Mouse (Mus musculus): ENCODE data around the gene Efcab7. TPM values are rescaled to one million over a fixed set of nuclear protein-coding genes. Genes with fewer than 3 reads are reported as not detected.

Efcab7 gene
- polyA plus RNA-seq, 1 experiment: 12.1 TPM

- Histone ChIP-seq H3K4me1 (ENCODE audit: control insufficient read depth, insufficient read depth, low read length) (peaks cover 2% of the 10 kb centered on the region), H3K9me3 (replicated peaks; ENCODE audit: control insufficient read depth, insufficient read depth, low read length, poor library complexity, severe bottlenecking) (no peaks in the 10 kb centered on the region), H3K36me3 (ENCODE audit: control insufficient read depth, insufficient read depth, low read length, poor library complexity, severe bottlenecking) (no peaks in the 10 kb centered on the region), H3K27me3 (ENCODE audit: control insufficient read depth, insufficient read depth, low read length, poor library complexity, severe bottlenecking) (no peaks in the 10 kb centered on the region), H3K27ac (ENCODE audit: insufficient read depth, low read length) (no peak within 1 kb of the TSS), H3K9ac (ENCODE audit: low read depth, poor library complexity, severe bottlenecking) (peak within 1 kb of the TSS; percentile 34), H3K4me3 (ENCODE audit: low read depth, low read length) (peak within 1 kb of the TSS; percentile 96)
- TF ChIP-seq EP300 (IDR thresholded peaks at IDR 0.05; ENCODE audit: insufficient read depth, low read depth, low read length): no peak
- no peak for TF ChIP-seq CTCF (IDR thresholded peaks at IDR 0.05; ENCODE audit: low read depth, low read length)
- no peak for TF ChIP-seq POLR2A (IDR thresholded peaks at IDR 0.05; ENCODE audit: insufficient read depth, low read length)
These were observed 100.9 kb downstream of the Efcab7 start, which contains the start of gene Itgb3bp for GRCm38 (mm10) chr4:99929613-99930517. TSS of gene Itgb3bp (minus strand) at chr4:99929813.

DNA sequence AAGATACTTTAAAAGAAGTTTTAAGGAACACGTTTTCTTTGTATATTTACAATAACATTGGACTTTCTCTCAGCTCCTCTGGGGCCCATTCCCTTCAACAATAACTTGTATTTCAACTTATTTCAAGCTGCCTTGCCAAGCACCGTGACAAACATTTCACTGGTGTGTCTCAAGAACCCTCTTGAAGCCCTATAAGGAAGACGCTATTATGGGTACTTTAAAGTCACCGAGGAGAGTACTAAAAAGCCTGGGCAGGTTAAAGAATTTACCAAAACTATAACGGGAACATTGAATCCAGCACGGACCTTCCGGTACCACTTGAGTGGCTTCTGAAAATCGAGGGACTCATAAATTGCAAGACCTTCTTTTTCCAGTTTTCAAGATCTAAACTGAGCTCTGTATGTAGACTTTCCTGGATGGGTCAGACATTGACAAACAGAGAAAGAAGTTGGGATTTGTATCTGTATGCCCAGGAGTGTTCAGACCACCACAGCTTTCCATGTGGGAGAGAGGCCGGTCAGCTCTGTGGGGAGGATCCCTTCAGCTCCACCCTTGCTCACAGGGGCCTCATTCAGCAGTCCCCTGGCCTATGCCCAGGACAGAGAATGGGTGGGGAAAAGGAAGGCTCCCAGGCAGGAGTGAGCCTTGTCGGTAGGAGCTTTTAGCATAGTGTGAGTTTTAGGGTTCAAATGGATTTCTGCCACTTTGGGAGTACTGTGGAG, 101.7 kb downstream of the Efcab7 start:
- no peak overlapping the region for H3K27ac ChIP-seq (ENCODE audit: insufficient read depth, low read length)
- no peaks in the 10 kb centered on the region for H3K9me3 ChIP-seq (replicated peaks; ENCODE audit: control insufficient read depth, insufficient read depth, low read length, poor library complexity, severe bottlenecking)
- H3K9ac ChIP-seq (ENCODE audit: low read depth, poor library complexity, severe bottlenecking): no peak overlapping the region
- H3K4me1 ChIP-seq (ENCODE audit: control insufficient read depth, insufficient read depth, low read length): peaks cover 2% of the 10 kb centered on the region
- TF ChIP-seq EP300 (IDR thresholded peaks at IDR 0.05; ENCODE audit: insufficient read depth, low read depth, low read length) (no peak), POLR2A (IDR thresholded peaks at IDR 0.05; ENCODE audit: insufficient read depth, low read length) (no peak), CTCF (IDR thresholded peaks at IDR 0.05; ENCODE audit: low read depth, low read length) (no peak)
- H3K27me3 ChIP-seq (ENCODE audit: control insufficient read depth, insufficient read depth, low read length, poor library complexity, severe bottlenecking): no peaks in the 10 kb centered on the region
- no peaks in the 10 kb centered on the region for H3K36me3 ChIP-seq (ENCODE audit: control insufficient read depth, insufficient read depth, low read length, poor library complexity, severe bottlenecking)
- H3K4me3 ChIP-seq (ENCODE audit: low read depth, low read length): peak overlapping the region; percentile 25; the same call in 1 of the 2 replicates

- Histone ChIP-seq H3K9me3 (replicated peaks; ENCODE audit: control insufficient read depth, insufficient read depth, low read length, poor library complexity, severe bottlenecking) (no peaks in the 10 kb centered on the region), H3K9ac (ENCODE audit: low read depth, poor library complexity, severe bottlenecking) (no peak overlapping the region), H3K4me1 (ENCODE audit: control insufficient read depth, insufficient read depth, low read length) (peaks cover 2% of the 10 kb centered on the region), H3K4me3 (ENCODE audit: low read depth, low read length) (no peak overlapping the region), H3K27ac (ENCODE audit: insufficient read depth, low read length) (no peak overlapping the region), H3K27me3 (ENCODE audit: control insufficient read depth, insufficient read depth, low read length, poor library complexity, severe bottlenecking) (no peaks in the 10 kb centered on the region), H3K36me3 (ENCODE audit: control insufficient read depth, insufficient read depth, low read length, poor library complexity, severe bottlenecking) (no peaks in the 10 kb centered on the region)
- TF ChIP-seq EP300 (IDR thresholded peaks at IDR 0.05; ENCODE audit: insufficient read depth, low read depth, low read length): no peak
- no peak for TF ChIP-seq POLR2A (IDR thresholded peaks at IDR 0.05; ENCODE audit: insufficient read depth, low read length)
- no peak for TF ChIP-seq CTCF (IDR thresholded peaks at IDR 0.05; ENCODE audit: low read depth, low read length)
These were observed 102.2 kb downstream of the Efcab7 start for GRCm38 (mm10) chr4:99931240-99931580.

DNA sequence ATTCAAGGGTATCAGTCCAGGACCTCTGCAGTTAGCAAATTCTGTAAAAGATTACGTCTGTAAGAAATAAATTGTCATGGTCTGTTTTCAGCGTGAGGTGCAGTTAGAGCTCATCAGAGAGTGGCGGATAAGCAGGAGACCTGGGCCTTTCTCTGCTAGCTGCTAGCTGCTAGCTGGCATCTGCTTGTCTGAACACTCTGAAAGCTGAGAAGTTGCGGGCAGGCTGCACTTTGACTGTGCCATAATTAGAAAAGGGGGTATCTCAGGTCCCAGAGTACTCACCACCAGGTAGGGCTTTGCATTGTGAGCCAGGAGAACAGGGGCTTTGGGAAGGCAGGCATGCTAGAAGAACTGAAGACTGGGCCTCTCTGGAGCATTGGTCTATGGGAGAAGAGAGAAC, 102.8 kb downstream of the Efcab7 start:
- no peaks in the 10 kb centered on the region for H3K9me3 ChIP-seq (replicated peaks; ENCODE audit: control insufficient read depth, insufficient read depth, low read length, poor library complexity, severe bottlenecking)
- TF ChIP-seq EP300 (IDR thresholded peaks at IDR 0.05; ENCODE audit: insufficient read depth, low read depth, low read length) (no peak), CTCF (IDR thresholded peaks at IDR 0.05; ENCODE audit: low read depth, low read length) (no peak), POLR2A (IDR thresholded peaks at IDR 0.05; ENCODE audit: insufficient read depth, low read length) (no peak)

GRCm38 (mm10) chr4:99934859-99935258, 105.9 kb downstream of the Efcab7 start:
- H3K4me3 ChIP-seq (ENCODE audit: low read depth, low read length): no peak overlapping the region
- H3K9me3 ChIP-seq (replicated peaks; ENCODE audit: control insufficient read depth, insufficient read depth, low read length, poor library complexity, severe bottlenecking): no peaks in the 10 kb centered on the region
- TF ChIP-seq POLR2A (IDR thresholded peaks at IDR 0.05; ENCODE audit: insufficient read depth, low read length): no peak
- no peak for TF ChIP-seq EP300 (IDR thresholded peaks at IDR 0.05; ENCODE audit: insufficient read depth, low read depth, low read length)
- TF ChIP-seq CTCF (IDR thresholded peaks at IDR 0.05; ENCODE audit: low read depth, low read length): no peak
- H3K27ac ChIP-seq (ENCODE audit: insufficient read depth, low read length): no peak overlapping the region
- H3K9ac ChIP-seq (ENCODE audit: low read depth, poor library complexity, severe bottlenecking): no peak overlapping the region
- no peaks in the 10 kb centered on the region for H3K36me3 ChIP-seq (ENCODE audit: control insufficient read depth, insufficient read depth, low read length, poor library complexity, severe bottlenecking)
- no peaks in the 10 kb centered on the region for H3K27me3 ChIP-seq (ENCODE audit: control insufficient read depth, insufficient read depth, low read length, poor library complexity, severe bottlenecking)
- H3K4me1 ChIP-seq (ENCODE audit: control insufficient read depth, insufficient read depth, low read length): peaks cover 2% of the 10 kb centered on the region

More for the DNA sequence above, 102.8 kb downstream of the Efcab7 start:
- no peak overlapping the region for H3K9ac ChIP-seq (ENCODE audit: low read depth, poor library complexity, severe bottlenecking)
- no peaks in the 10 kb centered on the region for H3K36me3 ChIP-seq (ENCODE audit: control insufficient read depth, insufficient read depth, low read length, poor library complexity, severe bottlenecking)
- H3K4me3 ChIP-seq (ENCODE audit: low read depth, low read length): no peak overlapping the region
- H3K27ac ChIP-seq (ENCODE audit: insufficient read depth, low read length): no peak overlapping the region
- H3K4me1 ChIP-seq (ENCODE audit: control insufficient read depth, insufficient read depth, low read length): peaks cover 2% of the 10 kb centered on the region
- no peaks in the 10 kb centered on the region for H3K27me3 ChIP-seq (ENCODE audit: control insufficient read depth, insufficient read depth, low read length, poor library complexity, severe bottlenecking)

Data from ES-Bruce4 (cell line).